Mouse (Mus musculus): ENCODE results near the gene Gm45713. TPM values are rescaled to one million over a fixed set of nuclear protein-coding genes. Genes with fewer than 3 reads are reported as not detected.
A peak's percentile ranks its signal among the peaks of the same experiment; 100 is the strongest.

Gm45713 gene
- polyA plus RNA-seq, 1 experiment, result not detected

GRCm38 (mm10) chr7:45168656-45169055 lies 32.6 kb upstream of the Gm45713 start:
- Histone ChIP-seq H3K4me1 (ENCODE audit: control insufficient read depth, insufficient read depth, insufficient read length, low read length) (no peaks in the 10 kb centered on the region; the same call in 1 of the 2 replicates), H3K27ac (replicated peaks; ENCODE audit: low read depth, low read length) (no peak overlapping the region), H3K4me3 (ENCODE audit: insufficient read depth, low read depth, low read length) (no peak overlapping the region)

- Histone ChIP-seq H3K4me3 (ENCODE audit: insufficient read depth, low read depth, low read length) (no peak overlapping the region), H3K27ac (replicated peaks; ENCODE audit: low read depth, low read length) (no peak overlapping the region), H3K4me1 (ENCODE audit: control insufficient read depth, insufficient read depth, insufficient read length, low read length) (no peaks in the 10 kb centered on the region; the same call in 1 of the 2 replicates)
Observed at GRCm38 (mm10) chr7:45167761-45168445, 31.9 kb upstream of the Gm45713 start.

- Histone ChIP-seq H3K4me1 (ENCODE audit: control insufficient read depth, insufficient read depth, insufficient read length, low read length) (no peaks in the 10 kb centered on the region; the same call in 1 of the 2 replicates), H3K27ac (replicated peaks; ENCODE audit: low read depth, low read length) (no peak overlapping the region), H3K4me3 (ENCODE audit: insufficient read depth, low read depth, low read length) (no peak overlapping the region)
Observed at GRCm38 (mm10) chr7:45166950-45167401, 30.9 kb upstream of the Gm45713 start.

GRCm38 (mm10) chr7:45165701-45166100 lies 29.7 kb upstream of the Gm45713 start:
- no peaks in the 10 kb centered on the region; the same call in 1 of the 2 replicates for H3K4me1 ChIP-seq (ENCODE audit: control insufficient read depth, insufficient read depth, insufficient read length, low read length)
- H3K27ac ChIP-seq (replicated peaks; ENCODE audit: low read depth, low read length), result no peak overlapping the region
- no peak overlapping the region for H3K4me3 ChIP-seq (ENCODE audit: insufficient read depth, low read depth, low read length)

- Histone ChIP-seq H3K27ac (replicated peaks; ENCODE audit: low read depth, low read length) (no peak overlapping the region), H3K4me1 (ENCODE audit: control insufficient read depth, insufficient read depth, insufficient read length, low read length) (no peaks in the 10 kb centered on the region; the same call in 1 of the 2 replicates), H3K4me3 (ENCODE audit: insufficient read depth, low read depth, low read length) (no peak overlapping the region)
Observed at GRCm38 (mm10) chr7:45164833-45165232, 28.8 kb upstream of the Gm45713 start.

- Histone ChIP-seq H3K4me3 (ENCODE audit: insufficient read depth, low read depth, low read length) (no peak within 1 kb of the TSS), H3K4me1 (ENCODE audit: control insufficient read depth, insufficient read depth, insufficient read length, low read length) (no peaks in the 10 kb centered on the region; the same call in 1 of the 2 replicates), H3K27ac (replicated peaks; ENCODE audit: low read depth, low read length) (no peak within 1 kb of the TSS)
Observed at GRCm38 (mm10) chr7:45163735-45164490, 27.9 kb upstream of the Gm45713 start, which contains the start of gene Slc17a7. TSS of gene Slc17a7 (plus strand) at chr7:45163949.

- Histone ChIP-seq H3K4me1 (ENCODE audit: control insufficient read depth, insufficient read depth, insufficient read length, low read length) (no peaks in the 10 kb centered on the region), H3K27ac (replicated peaks; ENCODE audit: low read depth, low read length) (no peak overlapping the region), H3K4me3 (ENCODE audit: insufficient read depth, low read depth, low read length) (no peak overlapping the region)
Observed at GRCm38 (mm10) chr7:45162996-45163615, 27.1 kb upstream of the Gm45713 start.

- no peak overlapping the region for H3K27ac ChIP-seq (replicated peaks; ENCODE audit: low read depth, low read length)
- H3K4me3 ChIP-seq (ENCODE audit: insufficient read depth, low read depth, low read length), result no peak overlapping the region
- H3K4me1 ChIP-seq (ENCODE audit: control insufficient read depth, insufficient read depth, insufficient read length, low read length), result no peaks in the 10 kb centered on the region
Observed at GRCm38 (mm10) chr7:45162551-45162950, 26.5 kb upstream of the Gm45713 start.

- Histone ChIP-seq H3K27ac (replicated peaks; ENCODE audit: low read depth, low read length) (no peak overlapping the region), H3K4me1 (ENCODE audit: control insufficient read depth, insufficient read depth, insufficient read length, low read length) (no peaks in the 10 kb centered on the region), H3K4me3 (ENCODE audit: insufficient read depth, low read depth, low read length) (peak overlapping the region; percentile 46)
Observed at GRCm38 (mm10) chr7:45161612-45162473, 25.8 kb upstream of the Gm45713 start.

GRCm38 (mm10) chr7:45160866-45161265 lies 24.8 kb upstream of the Gm45713 start:
- Histone ChIP-seq H3K27ac (replicated peaks; ENCODE audit: low read depth, low read length) (no peak overlapping the region), H3K4me3 (ENCODE audit: insufficient read depth, low read depth, low read length) (no peak overlapping the region), H3K4me1 (ENCODE audit: control insufficient read depth, insufficient read depth, insufficient read length, low read length) (no peaks in the 10 kb centered on the region)

- no peak overlapping the region for H3K4me3 ChIP-seq (ENCODE audit: insufficient read depth, low read depth, low read length)
Observed at GRCm38 (mm10) chr7:45160316-45160800, 24.3 kb upstream of the Gm45713 start.

GRCm38 (mm10) chr7:45158991-45159390 lies 23.0 kb upstream of the Gm45713 start:
- Histone ChIP-seq H3K27ac (replicated peaks; ENCODE audit: low read depth, low read length) (no peak overlapping the region), H3K4me3 (ENCODE audit: insufficient read depth, low read depth, low read length) (no peak overlapping the region), H3K4me1 (ENCODE audit: control insufficient read depth, insufficient read depth, insufficient read length, low read length) (no peaks in the 10 kb centered on the region)

More at GRCm38 (mm10) chr7:45160316-45160800, 24.3 kb upstream of the Gm45713 start:
- H3K27ac ChIP-seq (replicated peaks; ENCODE audit: low read depth, low read length), result no peak overlapping the region
- no peaks in the 10 kb centered on the region for H3K4me1 ChIP-seq (ENCODE audit: control insufficient read depth, insufficient read depth, insufficient read length, low read length)

- no peak overlapping the region for H3K4me3 ChIP-seq (ENCODE audit: insufficient read depth, low read depth, low read length)
- H3K4me1 ChIP-seq (ENCODE audit: control insufficient read depth, insufficient read depth, insufficient read length, low read length), result no peaks in the 10 kb centered on the region
- no peak overlapping the region for H3K27ac ChIP-seq (replicated peaks; ENCODE audit: low read depth, low read length)
Observed at GRCm38 (mm10) chr7:45157459-45157858, 21.4 kb upstream of the Gm45713 start.

GRCm38 (mm10) chr7:45156206-45156605 lies 20.2 kb upstream of the Gm45713 start:
- Histone ChIP-seq H3K4me1 (ENCODE audit: control insufficient read depth, insufficient read depth, insufficient read length, low read length) (no peaks in the 10 kb centered on the region), H3K27ac (replicated peaks; ENCODE audit: low read depth, low read length) (no peak overlapping the region), H3K4me3 (ENCODE audit: insufficient read depth, low read depth, low read length) (no peak overlapping the region)
